Mouse (Mus musculus) heart, adult 2 months (tissue): Measurements from ENCODE around the gene Snx13.

Source experiments
- CTCF ChIP-seq: fragments of 200-600 bp; IDR thresholded peaks from 2 replicates; pipeline ENCODE4 v1.8.1; 2022; ENCODE audit warnings: antibody characterized with exemption, mild to moderate bottlenecking, moderate library complexity
- POLR2A ChIP-seq: fragments of 200-500 bp; IDR thresholded peaks from 2 replicates; pipeline ENCODE4 v1.6.1; 2011; ENCODE audit warnings: mild to moderate bottlenecking, low read depth, low read length, control low read depth; ENCODE audit not compliant: insufficient read depth

- TF ChIP-seq CTCF (no peak), POLR2A (no peak)
These were observed 38.4 kb upstream of the Snx13 start for GRCm38 (mm10) chr12:35008340-35009137.
